Mouse (Mus musculus): ENCODE measurements at regions not wholly inside any gene's neighbourhood (a gene's known extent, or its start where the extent isn't known, plus 50 kb on each side); places are given as distances from the start of the nearest gene placed in this dataset.
"Not testable (repeated sequence)": the region's sequence is repeated elsewhere in the genome, so short reads cannot be mapped to it uniquely, and the experiment has no call there.

DNA sequence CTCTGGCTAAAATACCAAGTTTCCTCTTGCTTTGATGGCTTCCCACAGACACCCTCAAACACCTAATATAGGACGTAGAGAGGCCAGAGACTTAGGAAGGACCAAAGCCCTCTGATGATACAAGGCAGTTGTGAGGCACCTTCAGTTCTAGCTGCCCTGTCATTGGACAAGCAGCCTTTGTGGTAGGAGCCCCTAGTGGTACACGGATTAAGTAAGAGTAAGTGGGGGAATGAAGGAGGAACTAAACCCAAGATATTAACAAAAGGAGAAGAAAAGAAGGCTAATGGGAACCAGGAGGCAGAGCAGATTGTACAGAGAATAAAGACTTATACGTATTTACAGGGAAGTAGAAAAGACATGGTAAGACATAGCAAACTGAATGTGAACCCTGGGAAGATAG is 352.3 kb upstream of the Tmco5 start:
- not testable (repeated sequence) for DNase-seq

DNA sequence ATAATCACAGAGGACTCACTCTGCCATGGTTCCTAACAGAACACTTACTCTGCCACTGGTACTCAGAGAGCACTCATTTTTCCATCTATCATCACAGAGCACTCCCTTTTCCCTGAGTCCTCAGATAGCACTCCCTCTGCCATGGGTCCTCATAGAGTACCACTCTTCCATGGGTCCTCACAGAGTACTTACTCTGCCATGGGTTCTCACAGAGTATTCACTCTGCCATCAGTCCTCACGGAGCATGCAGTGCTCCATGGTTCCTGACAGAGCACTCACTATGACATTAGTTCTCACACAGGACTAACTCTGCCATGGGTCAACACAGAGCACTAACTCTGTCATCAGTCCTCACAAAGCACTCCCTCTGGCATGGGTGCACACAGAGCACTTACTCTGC is 342.0 kb upstream of the Tmco5 start:
- no peak for DNase-seq

DNA sequence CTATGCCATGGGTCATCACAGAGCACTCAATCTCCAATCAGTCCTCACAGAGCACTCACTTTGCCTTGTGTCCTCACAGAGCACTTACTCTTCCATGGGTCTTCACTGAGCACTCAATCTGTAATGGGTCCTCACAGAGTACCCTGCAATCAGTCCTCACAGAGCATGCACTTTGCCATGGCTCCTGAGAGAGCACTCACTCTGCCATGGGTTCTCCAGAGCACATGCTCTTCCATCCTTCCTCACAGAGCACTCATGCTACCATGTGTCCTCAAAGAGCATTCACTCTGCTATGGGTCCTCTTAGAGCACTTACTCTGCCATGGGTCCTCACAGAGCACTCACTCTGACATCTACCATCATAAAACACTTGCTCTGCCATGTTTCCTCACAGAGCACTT is 319.1 kb upstream of the Tmco5 start:
- DNase-seq = no peak

DNA sequence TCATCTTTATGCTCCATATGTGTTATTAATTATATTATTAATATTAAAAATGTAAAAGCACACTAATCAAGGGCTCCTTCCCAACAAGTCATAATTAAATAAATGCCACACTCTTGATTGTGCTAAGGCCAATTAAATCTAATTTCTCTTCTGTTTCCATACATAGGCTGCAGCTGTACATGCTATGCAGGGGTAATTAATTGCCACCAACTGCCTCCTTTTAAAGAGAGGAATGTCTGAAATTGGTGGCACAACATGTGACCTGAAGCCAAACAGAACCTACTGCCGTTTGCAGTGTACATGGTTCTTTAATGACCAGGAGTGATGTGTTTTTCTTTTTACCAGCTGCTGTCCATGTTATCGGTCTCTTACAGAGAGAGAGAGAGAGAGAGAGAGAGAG is 294.5 kb upstream of the Tmco5 start:
- no peak for DNase-seq

DNA sequence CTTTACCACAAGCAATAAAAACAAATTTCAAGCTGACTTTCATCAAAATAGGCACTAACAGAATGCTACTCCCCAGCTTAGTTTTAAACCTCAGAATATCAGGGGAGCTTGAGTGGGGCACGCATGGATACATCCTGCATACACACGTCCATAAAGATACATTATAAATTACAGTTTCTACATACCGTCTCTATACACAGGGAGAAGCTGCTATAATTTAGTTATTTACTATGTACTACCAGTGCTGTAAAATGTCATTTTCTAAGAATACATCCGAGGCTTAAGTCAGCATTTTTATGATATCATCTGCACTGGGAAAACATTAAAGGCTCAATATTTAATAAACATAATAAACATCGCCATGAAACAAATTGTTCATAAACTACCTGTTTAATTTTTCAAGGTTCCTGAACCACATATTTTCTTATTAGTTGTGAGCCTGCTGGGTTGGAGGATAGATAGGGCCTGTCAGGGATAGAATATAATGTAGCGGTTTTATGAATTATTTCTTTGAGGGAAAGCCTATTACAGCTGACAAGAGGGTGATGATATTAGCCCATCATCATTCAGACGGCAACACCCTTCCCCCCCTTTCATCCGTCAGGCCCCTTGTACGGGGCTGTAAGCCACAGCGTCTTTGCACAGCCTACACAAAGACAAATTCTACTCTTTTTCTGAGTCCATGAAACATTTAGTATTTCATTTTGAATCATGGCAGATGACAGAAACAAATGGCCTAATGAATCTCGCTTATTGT is 292.1 kb upstream of the Tmco5 start:
- no peak for DNase-seq

DNA sequence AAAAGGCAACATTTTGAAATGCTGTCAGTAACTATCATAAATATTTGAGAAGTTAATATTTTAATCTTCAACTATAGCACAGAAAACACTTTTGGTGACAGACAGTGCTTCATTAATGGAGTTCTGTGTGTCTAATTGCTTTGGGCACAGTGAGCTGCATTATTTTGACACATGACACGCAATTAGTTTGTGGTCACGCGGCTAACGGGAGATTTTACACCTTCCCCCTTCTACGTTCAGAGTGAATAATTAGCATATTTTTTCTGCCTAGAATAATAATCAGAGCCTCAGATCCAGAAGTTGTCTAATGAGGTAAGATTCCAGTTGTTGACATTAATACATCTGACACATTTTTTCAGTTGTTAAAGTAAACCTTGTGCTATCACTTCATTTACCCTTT is 272.6 kb upstream of the Tmco5 start:
- DNase-seq = no peak

GRCm38 (mm10) chr2:116639935-116640334 is 238.6 kb upstream of the Tmco5 start:
- no peak for DNase-seq

DNA sequence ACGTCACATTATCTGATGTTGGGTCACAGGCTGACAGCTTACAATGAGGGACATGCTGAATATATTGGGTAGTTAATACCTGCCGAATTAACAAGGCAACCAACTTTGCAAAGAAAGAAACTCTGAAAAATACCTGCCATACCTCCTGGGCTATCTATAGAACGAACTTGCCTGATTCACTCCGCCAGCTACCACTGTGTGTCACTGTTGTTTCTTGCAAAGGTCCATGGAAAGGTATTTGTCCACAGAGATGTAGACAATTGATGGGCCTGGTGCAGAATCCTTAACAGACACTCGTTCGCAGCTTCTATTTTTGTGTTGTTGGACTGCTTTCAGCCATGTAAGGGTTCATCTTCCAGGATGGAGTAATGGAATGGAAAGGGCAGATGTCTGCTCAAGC is 226.4 kb upstream of the Tmco5 start:
- no peak for DNase-seq

DNA sequence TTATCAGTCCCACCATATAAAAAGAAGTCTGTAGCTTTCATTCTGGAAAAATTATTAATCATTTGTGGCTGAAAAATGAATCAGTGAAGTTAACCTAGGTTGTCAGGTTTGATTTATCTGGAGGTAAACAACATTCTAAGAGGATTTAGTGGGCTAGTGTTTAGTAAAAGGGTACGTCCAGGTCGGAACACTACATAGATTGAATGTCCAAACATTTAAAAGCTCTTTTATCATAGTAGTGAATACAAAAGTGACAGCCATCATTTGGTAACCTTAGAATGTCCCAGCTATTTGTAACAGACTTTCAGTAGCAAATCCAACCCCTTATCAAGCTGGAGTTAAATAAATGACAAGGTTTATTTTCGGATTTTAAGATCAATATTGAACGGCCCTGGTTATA is 192.7 kb upstream of the Tmco5 start:
- no peak for DNase-seq

DNA sequence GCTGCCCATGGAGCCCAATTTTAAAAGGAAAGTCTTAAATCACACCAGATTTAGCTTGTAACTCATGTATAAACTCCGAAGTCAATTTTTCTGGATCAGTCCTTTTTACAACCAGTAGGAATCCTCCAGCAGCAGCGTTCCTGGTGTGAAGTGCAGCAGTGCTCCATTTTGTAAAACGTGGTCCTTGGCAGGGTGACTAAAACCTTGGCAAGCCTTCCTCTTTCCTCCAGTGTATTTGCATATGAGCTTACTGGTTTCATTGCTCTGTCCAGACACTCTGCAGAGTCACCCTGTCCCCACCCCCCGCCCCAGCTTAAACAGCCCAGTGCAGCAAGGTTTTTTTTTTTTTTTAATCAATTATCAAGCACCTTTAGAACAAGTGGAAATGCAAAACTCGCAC is 180.9 kb upstream of the Tmco5 start:
- no peak for DNase-seq

DNA sequence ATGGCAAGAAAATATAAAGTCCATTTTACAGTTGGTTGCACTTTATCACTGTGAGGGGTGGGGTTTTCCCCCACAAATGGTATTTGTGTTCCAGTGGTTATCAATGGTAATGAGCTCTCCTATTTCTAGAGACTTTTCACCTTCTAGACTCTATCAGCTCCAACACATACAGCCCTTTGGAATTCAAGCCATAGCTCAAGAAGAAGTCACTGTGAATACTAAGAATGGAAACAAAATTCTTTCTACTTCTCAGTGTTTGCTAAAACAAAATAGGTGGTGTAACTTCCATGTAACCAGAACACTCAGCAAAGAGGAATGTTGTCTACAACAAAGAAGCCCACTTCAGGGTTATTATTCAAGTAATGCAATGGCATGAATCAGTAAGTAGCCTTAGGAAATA is 173.8 kb upstream of the Tmco5 start:
- DNase-seq = no peak

- DNase-seq = no peak
Measured at GRCm38 (mm10) chr2:116709608-116710007, 168.9 kb upstream of the Tmco5 start.

DNA sequence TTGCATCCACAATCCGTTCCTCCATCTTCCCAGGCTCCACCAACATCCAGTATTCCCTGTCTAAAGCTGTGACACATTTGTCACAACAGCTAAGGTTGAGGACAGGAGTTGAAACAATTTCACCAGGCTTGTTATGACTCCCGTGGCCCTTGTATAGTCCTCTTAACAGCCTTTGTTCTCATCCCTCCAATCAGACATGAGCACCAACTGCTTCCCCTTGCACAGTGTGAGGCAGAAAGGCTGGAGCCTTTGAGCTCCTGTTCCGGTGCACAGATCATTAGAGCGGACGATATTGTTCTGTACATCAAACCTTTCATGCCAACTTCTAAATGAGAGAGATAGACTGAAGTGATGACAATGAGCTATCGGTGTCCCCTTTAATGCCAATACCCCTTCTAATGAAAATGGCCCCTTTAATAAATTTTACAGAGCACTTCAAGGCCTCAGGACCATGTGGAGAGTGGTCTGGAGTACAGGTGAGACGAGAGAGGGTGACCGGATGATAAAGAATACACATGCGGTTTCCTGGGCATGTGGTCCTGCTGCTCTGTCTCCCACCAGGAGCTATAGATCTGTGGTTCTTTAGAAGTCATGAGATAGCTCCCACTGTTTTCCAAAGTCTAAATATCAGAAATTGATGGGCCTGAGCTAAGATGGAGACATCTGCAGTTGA is 161.8 kb upstream of the Tmco5 start:
- no peak for DNase-seq

DNA sequence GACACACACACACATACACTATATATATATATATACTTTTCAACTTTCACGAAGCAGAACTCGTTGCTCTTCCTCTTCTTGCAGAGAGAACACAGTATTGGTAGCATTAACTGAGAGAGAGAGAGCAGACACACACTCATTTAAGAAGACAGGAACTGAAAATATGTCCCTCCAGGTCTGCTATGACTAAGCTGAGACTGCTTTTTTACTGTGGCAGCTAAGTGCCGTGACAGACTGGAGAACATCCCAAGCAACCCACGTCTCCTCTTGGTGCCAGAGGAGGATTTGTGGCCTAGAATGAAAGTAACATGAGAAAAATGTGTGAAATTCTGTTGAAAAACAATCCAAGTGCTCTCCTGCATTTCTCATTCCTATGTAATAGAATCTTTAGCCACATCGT is 159.9 kb upstream of the Tmco5 start:
- DNase-seq = no peak

- no peak for DNase-seq
Measured at GRCm38 (mm10) chr2:116727591-116727990, 150.9 kb upstream of the Tmco5 start.

GRCm38 (mm10) chr2:116735702-116736101 is 142.8 kb upstream of the Tmco5 start:
- DNase-seq = peak in 1 of 2 experiments; percentile 1

DNA sequence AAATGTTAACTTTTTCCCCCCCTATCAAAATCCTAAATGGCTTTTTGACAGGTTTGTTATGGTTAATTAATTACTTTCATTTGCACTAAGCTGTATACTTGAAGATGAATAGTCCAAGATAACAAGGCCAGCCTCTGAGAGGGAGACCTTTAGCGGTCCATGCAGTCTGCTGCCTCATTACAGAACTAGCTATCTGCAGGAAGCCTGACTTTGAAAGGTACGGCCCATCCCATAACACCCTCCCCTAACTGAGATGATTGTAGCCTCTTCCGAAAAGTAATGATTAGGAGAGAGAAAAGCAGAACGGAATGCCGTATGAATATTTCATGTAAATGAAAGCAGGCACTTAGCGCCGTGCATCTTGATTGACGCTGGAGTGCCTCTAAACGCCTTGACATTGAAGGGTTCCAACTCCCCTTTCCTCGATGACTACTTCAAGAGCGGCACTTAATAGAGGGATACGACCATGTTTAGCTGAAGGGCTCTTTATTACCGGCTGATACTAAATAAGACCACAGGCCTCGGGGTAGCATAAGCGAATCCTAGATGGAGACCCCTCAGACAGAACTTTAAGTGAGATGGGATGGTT is 109.9 kb upstream of the Tmco5 start:
- no peak for DNase-seq

DNA sequence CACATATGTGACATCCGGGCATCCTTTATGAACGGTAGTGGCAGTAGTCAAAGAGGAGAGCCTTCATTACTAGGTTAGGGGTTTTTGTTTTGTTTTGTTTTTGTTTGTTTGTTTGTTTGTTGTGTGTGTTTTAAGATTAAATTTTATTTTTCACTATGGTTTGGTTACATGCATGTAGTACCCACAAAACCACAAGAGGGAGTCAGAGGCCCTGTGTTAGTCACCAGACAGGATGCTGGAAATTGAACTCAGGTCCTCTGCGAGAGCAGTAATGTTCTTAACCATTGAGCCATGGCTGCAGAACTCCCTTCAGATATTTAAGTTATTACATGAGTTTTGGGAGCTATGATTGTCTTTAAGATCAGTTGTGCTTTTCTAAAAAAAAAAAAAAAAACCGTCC is 109.3 kb upstream of the Tmco5 start:
- DNase-seq = no peak

GRCm38 (mm10) chr2:116772569-116772968 is 105.9 kb upstream of the Tmco5 start:
- DNase-seq = no peak

DNA sequence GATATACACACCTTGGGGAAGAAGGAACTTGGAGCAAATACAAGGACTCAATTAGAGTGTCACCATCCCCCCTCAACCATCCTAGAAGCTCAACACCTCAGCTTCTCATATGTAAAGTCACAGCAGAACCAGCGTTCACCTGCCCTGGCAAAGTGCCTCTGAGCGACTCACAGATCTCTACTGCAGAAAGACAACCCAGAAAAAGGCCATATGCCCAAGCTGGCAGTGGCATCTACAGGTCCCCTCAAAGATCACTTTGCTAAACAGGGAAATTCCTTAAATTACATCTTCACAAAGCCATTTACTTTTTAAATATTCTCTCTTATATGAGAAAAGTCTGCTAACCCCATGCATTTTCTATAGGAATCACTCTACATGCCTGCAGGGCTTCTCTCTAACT is 78.3 kb upstream of the Tmco5 start:
- DNase-seq = no peak

- no peak for DNase-seq
Measured at GRCm38 (mm10) chr2:116801578-116801977, 76.9 kb upstream of the Tmco5 start.

GRCm38 (mm10) chr2:116807207-116807606 is 71.3 kb upstream of the Tmco5 start:
- no peak for DNase-seq

DNA sequence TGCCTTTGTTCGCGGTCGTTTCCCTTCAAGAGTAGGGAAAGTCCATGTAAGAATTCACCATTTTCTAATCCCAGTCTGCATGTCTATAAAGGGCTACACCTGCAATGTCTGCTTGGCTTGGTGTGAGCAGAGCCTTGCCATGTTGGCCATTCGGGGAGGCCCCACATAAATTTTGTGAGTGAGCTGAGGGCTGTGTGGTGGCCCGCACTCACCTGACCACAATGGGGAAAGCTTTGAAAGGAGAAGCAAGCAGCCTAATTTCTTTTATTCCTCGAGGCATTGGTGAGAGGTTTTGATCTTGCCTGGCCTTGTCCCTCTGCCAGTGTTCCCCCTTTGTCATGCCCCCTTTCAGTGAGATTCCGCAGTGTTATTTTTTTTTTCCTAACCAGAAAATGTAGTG is 70.9 kb upstream of the Tmco5 start:
- DNase-seq = no peak

DNA sequence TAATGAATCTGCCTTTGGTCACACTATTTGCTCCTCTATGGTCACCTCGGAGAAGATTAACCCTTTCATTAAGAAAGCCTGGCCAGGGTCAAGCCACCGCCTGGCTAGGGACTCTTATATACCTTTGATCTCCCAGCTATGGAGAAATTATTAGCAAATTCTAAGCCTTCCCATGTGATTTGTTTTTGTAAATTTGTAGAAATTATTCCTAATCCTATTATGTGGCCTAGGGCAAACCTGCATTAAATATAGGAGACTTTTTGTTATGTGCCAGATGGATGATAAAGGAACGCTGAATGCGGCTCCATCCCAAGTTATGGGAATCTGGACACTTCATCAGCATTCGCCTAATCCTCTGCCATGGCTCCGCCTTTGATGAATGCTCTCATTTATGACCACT is 70.4 kb upstream of the Tmco5 start:
- no peak for DNase-seq

DNA sequence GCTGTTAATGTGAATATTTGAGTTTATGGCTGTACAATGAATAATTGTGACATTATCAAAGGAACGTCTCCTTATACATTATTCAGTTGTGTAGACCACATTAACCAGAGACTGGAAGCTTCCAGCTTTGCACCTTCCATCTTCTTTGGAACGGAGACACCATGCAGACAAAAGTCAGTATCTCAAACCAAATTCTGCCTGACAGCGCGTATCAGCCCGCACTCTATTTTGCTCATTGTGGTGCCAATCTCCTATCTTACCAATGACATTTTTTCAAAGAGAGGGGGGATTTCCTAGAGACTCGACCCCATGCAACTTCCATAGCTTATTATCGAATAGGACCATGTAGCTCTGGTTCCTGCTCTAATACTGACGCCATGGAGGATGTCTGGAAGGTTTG is 69.9 kb upstream of the Tmco5 start:
- DNase-seq = no peak

Data from cerebellum, adult 18-20 months (tissue).